Mouse (Mus musculus) stomach, postnatal 0 days (tissue): ENCODE results near the gene Col23a1. TPM values are rescaled to one million over a fixed set of nuclear protein-coding genes. Genes with fewer than 3 reads are reported as not detected.

Source experiments
- ATAC-seq: fragments of 200-750 bp; cut with Nextera tagmentation; 2 replicates; pipeline ENCODE4 v1.8.0; 2017; ENCODE audit not compliant: low FRiP score, low TSS enrichment
- DNase-seq: peaks from one replicate; pipeline ENCODE4 v3.0.0-alpha.2; 2016; ENCODE audit warnings: low spot score
- H3K27ac ChIP-seq: fragments of 300-500 bp; sonication (generic); replicated peaks from 2 replicates; pipeline ENCODE4 v1.5.1; 2014; ENCODE audit warnings: mild to moderate bottlenecking, control low read depth
- H3K27me3 ChIP-seq: fragments of 300-500 bp; sonication (generic); 2 replicates; pipeline ENCODE4 v1.6.1; 2014; ENCODE audit warnings: low read length; ENCODE audit not compliant: control insufficient read depth, insufficient read depth
- H3K36me3 ChIP-seq: fragments of 300-500 bp; sonication (generic); 2 replicates; pipeline ENCODE4 v1.6.1; 2014; ENCODE audit warnings: low read length, mixed read lengths; ENCODE audit not compliant: control insufficient read depth, insufficient read depth
- H3K4me1 ChIP-seq: fragments of 300-500 bp; sonication (generic); replicated peaks from 2 replicates; pipeline ENCODE4 v1.6.1; 2014; ENCODE audit warnings: antibody characterized with exemption; ENCODE audit not compliant: control insufficient read depth, insufficient read depth
- H3K4me2 ChIP-seq: fragments of 300-500 bp; sonication (generic); replicated peaks from 2 replicates; pipeline ENCODE4 v1.6.1; 2014; ENCODE audit warnings: low read depth, mild to moderate bottlenecking, control low read depth, moderate library complexity
- H3K4me3 ChIP-seq: fragments of 300-500 bp; sonication (generic); 2 replicates; pipeline ENCODE4 v1.5.1; 2014; ENCODE audit warnings: low read depth, low read length, control low read depth
- H3K9ac ChIP-seq: fragments of 300-500 bp; sonication (generic); 2 replicates; pipeline ENCODE4 v1.6.1; 2014; ENCODE audit warnings: mild to moderate bottlenecking, low read length, control low read depth, mixed read lengths
- H3K9me3 ChIP-seq: fragments of 300-500 bp; sonication (generic); 2 replicates; pipeline ENCODE4 v1.6.1; 2016; ENCODE audit warnings: low read length; ENCODE audit not compliant: control insufficient read depth
- CTCF ChIP-seq: IDR thresholded peaks from 2 replicates; pipeline ENCODE4 v1.5.1; 2016; ENCODE audit warnings: antibody characterized with exemption, low read depth, mild to moderate bottlenecking, moderate library complexity
- EP300 ChIP-seq: optimal IDR thresholded peaks from 2 replicates; pipeline ENCODE3; 2016; ENCODE audit warnings: antibody characterized with exemption
- WGBS: fragments of 180-500 bp; shearing (Covaris S2); extraction: QIAGEN DNeasy Blood & Tissue Kit; methylation state at CpG from one replicate; pipeline ENCODE4 v1.1.7; 2014; 5-methylcytosine and 5-hydroxymethylcytosine counted together
- polyA plus RNA-seq: library from polyadenylated mRNA; unstranded; fragments of >200 nt; fragmentation: Nextera tagmentation; extraction: Ambion mirVana; gene quantifications from 2 replicates; pipeline ENCODE4 v1.2.1, GENCODE M21; 2015

Col23a1 gene
- polyA plus RNA-seq, 1 experiment from 2014 or later = 2.5 TPM

GRCm38 (mm10) chr11:51593368-51593767 lies 303.6 kb downstream of the Col23a1 start:
- Histone ChIP-seq H3K4me1 (no peaks in the 10 kb centered on the region), H3K27me3 (no peaks in the 10 kb centered on the region), H3K9me3 (no peaks in the 10 kb centered on the region), H3K27ac (no peak overlapping the region), H3K4me3 (no peak overlapping the region), H3K36me3 (peaks cover 29% of the 10 kb centered on the region), H3K4me2 (no peak overlapping the region), H3K9ac (no peak overlapping the region)
- ATAC-seq (no peak), DNase-seq (no peak)
- TF ChIP-seq EP300 (no peak), CTCF (no peak)
- 95% methylated on average over 4 of the region's 4 CpGs for WGBS

DNA sequence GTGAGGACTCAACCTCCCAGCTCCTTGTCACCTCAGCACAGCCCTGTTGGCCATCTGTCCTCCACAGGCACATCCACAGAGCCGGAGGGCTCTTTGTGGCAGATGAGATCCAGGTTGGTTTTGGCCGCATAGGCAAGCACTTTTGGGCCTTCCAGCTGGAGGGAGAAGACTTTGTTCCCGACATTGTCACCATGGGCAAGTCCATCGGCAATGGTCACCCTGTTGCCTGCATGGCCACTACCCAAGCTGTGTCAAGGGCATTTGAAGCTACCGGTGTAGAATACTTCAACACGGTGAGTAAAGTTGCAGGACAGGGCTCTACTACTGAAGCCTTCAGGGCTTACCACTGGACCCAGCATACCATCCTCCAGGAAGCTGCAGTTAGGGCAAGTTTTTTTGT lies 304.1 kb downstream of the Col23a1 start:
- Histone ChIP-seq H3K4me2 (no peak overlapping the region), H3K27me3 (no peaks in the 10 kb centered on the region), H3K9me3 (no peaks in the 10 kb centered on the region), H3K4me1 (no peaks in the 10 kb centered on the region), H3K36me3 (peaks cover 33% of the 10 kb centered on the region), H3K9ac (no peak overlapping the region), H3K4me3 (no peak overlapping the region), H3K27ac (no peak overlapping the region)
- TF ChIP-seq CTCF (no peak), EP300 (no peak)
- ATAC-seq (0 out of 2 replicates have a peak, but pooled peaks have one; percentile 24), DNase-seq (no peak)
- 89% methylated on average over 6 of the region's 6 CpGs for WGBS

DNA sequence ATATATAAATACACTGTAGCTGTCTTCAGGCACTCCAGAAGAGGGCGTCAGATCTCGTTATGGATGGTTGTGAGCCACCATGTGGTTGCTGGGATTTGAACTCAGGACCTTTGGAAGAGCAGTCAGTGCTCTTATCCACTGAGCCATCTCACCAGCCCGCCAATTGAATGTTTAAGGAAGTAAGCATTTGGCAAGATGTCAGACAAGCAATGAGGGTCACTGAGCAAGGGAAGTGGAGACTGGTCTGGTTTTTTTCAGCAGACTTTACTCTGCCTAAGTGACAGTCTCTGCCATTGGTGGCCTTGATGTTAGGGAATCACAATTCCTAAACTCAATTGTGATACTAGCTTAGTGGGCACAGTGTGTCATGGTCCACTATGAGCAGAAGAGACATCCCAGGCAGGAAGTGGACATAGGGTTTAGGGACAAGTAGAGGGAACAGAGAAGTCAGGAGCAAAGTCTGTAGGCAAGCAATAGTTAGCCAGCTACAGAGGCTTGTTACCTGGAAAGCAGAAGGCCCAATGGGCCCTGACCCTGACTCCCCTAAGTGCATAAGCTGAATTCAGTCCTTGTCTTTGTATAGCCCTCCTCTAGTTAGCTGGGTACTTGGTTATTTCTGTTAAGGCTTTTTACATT lies 305.1 kb downstream of the Col23a1 start:
- Histone ChIP-seq H3K4me2 (no peak overlapping the region), H3K9me3 (no peaks in the 10 kb centered on the region), H3K36me3 (peaks cover 42% of the 10 kb centered on the region), H3K9ac (no peak overlapping the region), H3K4me3 (no peak overlapping the region), H3K4me1 (no peaks in the 10 kb centered on the region), H3K27ac (0 out of 2 replicates have a peak overlapping the region, but pooled peaks have one; percentile 31), H3K27me3 (no peaks in the 10 kb centered on the region)
- 53% methylated on average over 3 of the region's 3 CpGs for WGBS
- TF ChIP-seq CTCF (no peak), EP300 (no peak)
- DNase-seq (no peak), ATAC-seq (no peak)

DNA sequence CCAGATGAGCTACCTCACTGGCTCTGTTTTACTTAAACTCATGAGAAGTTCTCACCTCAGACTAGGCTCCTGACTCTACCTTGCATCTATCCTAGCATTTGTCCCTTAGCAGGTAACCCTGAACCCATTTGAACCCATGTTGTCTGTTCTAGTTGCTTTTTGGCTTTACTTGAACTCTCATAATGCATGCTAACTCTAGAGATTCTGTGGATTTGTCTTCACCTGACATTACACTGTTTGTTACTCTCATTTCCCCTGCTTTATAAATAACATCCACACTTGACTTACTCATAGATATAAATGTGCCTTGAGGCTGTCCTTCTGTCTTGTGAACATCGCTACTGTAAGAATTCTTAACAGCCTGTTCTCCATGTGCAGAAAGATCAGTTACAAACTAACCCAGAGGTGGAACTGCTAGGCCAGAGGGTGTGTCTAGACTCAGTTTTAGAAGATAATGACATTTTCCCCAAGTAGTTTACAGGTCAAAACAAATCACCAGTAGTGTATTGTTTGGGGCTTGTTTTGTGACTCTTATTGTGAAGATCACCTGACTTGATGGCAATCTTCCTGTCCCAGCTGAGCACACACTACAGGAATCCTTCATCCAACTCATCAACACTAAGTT lies 305.9 kb downstream of the Col23a1 start:
- Histone ChIP-seq H3K4me1 (no peaks in the 10 kb centered on the region), H3K36me3 (peaks cover 49% of the 10 kb centered on the region), H3K27me3 (no peaks in the 10 kb centered on the region), H3K9me3 (no peaks in the 10 kb centered on the region), H3K9ac (no peak overlapping the region), H3K4me3 (no peak overlapping the region), H3K4me2 (no peak overlapping the region), H3K27ac (no peak overlapping the region)
- TF ChIP-seq CTCF (no peak), EP300 (no peak)
- DNase-seq (no peak), ATAC-seq (no peak)
- WGBS = 83% methylated on average over 1 of the region's 1 CpGs

- WGBS = 63% methylated on average over 2 of the region's 2 CpGs
- no peak for TF ChIP-seq EP300
- TF ChIP-seq CTCF = no peak
Measured at GRCm38 (mm10) chr11:51597553-51597952, 307.8 kb downstream of the Col23a1 start.

GRCm38 (mm10) chr11:51602253-51602652 lies 312.5 kb downstream of the Col23a1 start:
- Histone ChIP-seq H3K4me2 (no peak overlapping the region), H3K27ac (no peak overlapping the region), H3K9me3 (no peaks in the 10 kb centered on the region), H3K4me3 (no peak overlapping the region), H3K27me3 (no peaks in the 10 kb centered on the region), H3K9ac (no peak overlapping the region), H3K36me3 (peaks cover 51% of the 10 kb centered on the region), H3K4me1 (no peaks in the 10 kb centered on the region; the same call in 1 of the 2 replicates)
- DNase-seq (no peak), ATAC-seq (no peak)
- 69% methylated on average over 3 of the region's 3 CpGs for WGBS
- no peak for TF ChIP-seq CTCF
- TF ChIP-seq EP300 = no peak

More at GRCm38 (mm10) chr11:51597553-51597952, 307.8 kb downstream of the Col23a1 start:
- H3K27ac ChIP-seq = no peak overlapping the region
- ATAC-seq = no peak
- no peaks in the 10 kb centered on the region for H3K4me1 ChIP-seq
- H3K9me3 ChIP-seq = no peaks in the 10 kb centered on the region
- no peaks in the 10 kb centered on the region for H3K27me3 ChIP-seq
- no peak overlapping the region for H3K9ac ChIP-seq
- no peak overlapping the region for H3K4me2 ChIP-seq
- H3K4me3 ChIP-seq = no peak overlapping the region
- no peak for DNase-seq
- peaks cover 61% of the 10 kb centered on the region for H3K36me3 ChIP-seq
